Mouse (Mus musculus): Measurements from ENCODE around the gene Fign. TPM values are rescaled to one million over a fixed set of nuclear protein-coding genes. Genes with fewer than 3 reads are reported as not detected.

The Fign gene
- 1 to 10 TPM; 3.7 to 4.6 TPM for total RNA-seq (2021)
- long read RNA-seq, experiment 1, full-length matches to known transcripts: 1 of 1 reads
- long read RNA-seq, experiment 1, partial matches to known transcripts: 0 of 1 reads
- long read RNA-seq, experiment 1, other reads (novel, unspliced or antisense): 0 of 1 reads
- long read RNA-seq, experiment 2: 0 reads

GRCm38 (mm10) chr2:64097937-64098617, at the start of gene Fign:
Gene Fign, minus strand, starts transcription at chr2:64098038.
- peak; percentile 79 for DNase-seq

GRCm38 (mm10) chr2:64133597-64133996, 35.8 kb upstream of the Fign start:
- DNase-seq: no peak

- no peak for DNase-seq
Measured at GRCm38 (mm10) chr2:64120495-64120894, 22.7 kb upstream of the Fign start.

GRCm38 (mm10) chr2:64116613-64117012, 18.8 kb upstream of the Fign start:
- DNase-seq: no peak

- DNase-seq: no peak
Measured at GRCm38 (mm10) chr2:64111133-64111532, 13.3 kb upstream of the Fign start.

- DNase-seq: no peak
Measured at GRCm38 (mm10) chr2:64109860-64110259, 12.0 kb upstream of the Fign start.

- no peak for DNase-seq
Measured at GRCm38 (mm10) chr2:64108040-64108439, 10.2 kb upstream of the Fign start.

- DNase-seq: peak; percentile 47
Measured at GRCm38 (mm10) chr2:64098618-64099320, 931 bp upstream of the Fign start.

GRCm38 (mm10) chr2:64096721-64097411, 972 bp downstream of the Fign start:
- no peak for DNase-seq

- no peak for DNase-seq
Measured at GRCm38 (mm10) chr2:64096176-64096575, 1.7 kb downstream of the Fign start.

GRCm38 (mm10) chr2:64095561-64095960, 2.3 kb downstream of the Fign start:
- no peak for DNase-seq

- DNase-seq: no peak
Measured at GRCm38 (mm10) chr2:64093087-64093486, 4.8 kb downstream of the Fign start.

GRCm38 (mm10) chr2:64083853-64084427, 13.9 kb downstream of the Fign start:
- DNase-seq: no peak

GRCm38 (mm10) chr2:64079765-64080164, 18.1 kb downstream of the Fign start:
- DNase-seq: no peak

- DNase-seq: no peak
Measured at GRCm38 (mm10) chr2:64078551-64078950, 19.3 kb downstream of the Fign start.

- no peak for DNase-seq
Measured at GRCm38 (mm10) chr2:64077846-64078245, 20.0 kb downstream of the Fign start.

- no peak for DNase-seq
Measured at GRCm38 (mm10) chr2:64075873-64076272, 22.0 kb downstream of the Fign start.

GRCm38 (mm10) chr2:64074602-64075389, 23.0 kb downstream of the Fign start:
- DNase-seq: no peak

- no peak for DNase-seq
Measured at GRCm38 (mm10) chr2:64072158-64072557, 25.7 kb downstream of the Fign start.

GRCm38 (mm10) chr2:64069950-64070695, 27.7 kb downstream of the Fign start:
- DNase-seq: no peak

- DNase-seq: no peak
Measured at GRCm38 (mm10) chr2:64065511-64065910, 32.3 kb downstream of the Fign start.
